Mouse (Mus musculus) olfactory bulb, adult 2 months (tissue): ENCODE data around the gene Sntg2.

Experiments used
- CTCF ChIP-seq: fragments of 200-500 bp; IDR thresholded peaks from 2 replicates; pipeline ENCODE4 v1.5.1; 2012; ENCODE audit warnings: low read depth, mild to moderate bottlenecking, low read length, moderate library complexity; ENCODE audit not compliant: insufficient read depth
- POLR2A ChIP-seq: fragments of 200-500 bp; IDR thresholded peaks from 2 replicates; pipeline ENCODE4 v1.6.1; 2012; ENCODE audit warnings: mild to moderate bottlenecking, low read depth, low read length, moderate library complexity; ENCODE audit not compliant: insufficient read depth

- no peak for TF ChIP-seq POLR2A
- no peak for TF ChIP-seq CTCF
Measured at GRCm38 (mm10) chr12:30200621-30201020, 172.6 kb downstream of the Sntg2 start.
